In genomic region chr9:20828127-20828526, GRCm38 (mm10) we compare ENCODE assay signal across 27 mouse cellular contexts. TPM values are rescaled to one million over a fixed set of nuclear protein-coding genes. Genes with fewer than 3 reads are reported as not detected.
DNase-seq lines count a peak whose midpoint lies in the region; ATAC-seq and TF ChIP-seq lines count a peak whose summit lies in the region.
"Had no signal": no experiment of that assay in that cellular context is flagged by ENCODE, and none has a peak within 500 bp of the region (broad histone marks: within the 10 kb centered on the region; RNA-seq: fewer than 3 reads in every experiment).

No protein-coding gene starts in this region.

- peak; percentile 10 for DNase-seq in midbrain, embryonic 11.5 days (ENCODE audit: low spot score, missing footprints)
- no peak for DNase-seq in midbrain, embryonic 14.5 days
- DNase-seq in MEL (ENCODE audit: low read depth, low spot score): no peak
- DNase-seq in layer of hippocampus, postnatal 14 days (ENCODE audit: low spot score in 2 of 2): no peak
- DNase-seq: adrenal gland, adult 2 months; adrenal gland, adult 8-10 months; adrenal gland, postnatal 25 days; adrenal gland, postnatal 36 days; B cell, adult 2 months; cerebellum, adult 11 months; cerebellum, adult 11-12 months; cerebellum, adult 18-20 months; cerebellum, adult 2 months had no signal

- no peak for ATAC-seq in megakaryocyte, adult 5-6 weeks (ENCODE audit: poor library complexity, severe bottlenecking)
- no peak for ATAC-seq in midbrain, embryonic 11.5 days (ENCODE audit: low FRiP score)
- no peak for ATAC-seq in midbrain, embryonic 14.5 days (ENCODE audit: low FRiP score, low TSS enrichment)
- ATAC-seq: activated CD4-positive, CD25-positive, alpha-beta regulatory T cell, adult 4 months; CD4-positive, CD25-positive, alpha-beta regulatory T cell, adult 4 months; Patski had no signal

- no peak for TF ChIP-seq CTCF in MEL (IDR thresholded peaks at IDR 0.05 in 2 of 3, conservative IDR thresholded peaks at IDR 0.05 in 1 of 3; ENCODE audit: control insufficient read depth in 1 of 3, insufficient read depth in 1 of 3, low read depth in 2 of 3, low read length in 3 of 3, poor library complexity in 1 of 3, severe bottlenecking in 1 of 3)

- no peaks in the 10 kb centered on the region for H3K36me3 ChIP-seq in megakaryocyte, embryonic 14.5 days (replicated peaks; ENCODE audit: low read length)
- H3K36me3 ChIP-seq in midbrain, embryonic 11.5 days (ENCODE audit: control insufficient read depth, insufficient read depth, low read length): no peaks in the 10 kb centered on the region
- H3K36me3 ChIP-seq in midbrain, embryonic 14.5 days (ENCODE audit: control insufficient read depth, insufficient read depth, low read length): no peaks in the 10 kb centered on the region
- no peaks in the 10 kb centered on the region for H3K36me3 ChIP-seq in MEL (ENCODE audit: control insufficient read depth in 1 of 2, insufficient read depth in 2 of 2, low read length in 2 of 2)
- H3K36me3 ChIP-seq: G1E had no signal

- no peak overlapping the region for H3K27ac ChIP-seq in midbrain, embryonic 11.5 days (ENCODE audit: low read depth, low read length)
- no peak overlapping the region for H3K27ac ChIP-seq in midbrain, embryonic 14.5 days (replicated peaks; ENCODE audit: low read depth, low read length)
- no peak overlapping the region for H3K27ac ChIP-seq in MEL (ENCODE audit: control insufficient read depth, low read depth, low read length)

- H3K79me2 ChIP-seq in MEL (ENCODE audit: control insufficient read depth, insufficient read depth, low read length, poor library complexity): no peaks in the 10 kb centered on the region

- no peak overlapping the region for H3K9ac ChIP-seq in midbrain, embryonic 11.5 days (ENCODE audit: low read length)
- no peak overlapping the region for H3K9ac ChIP-seq in midbrain, embryonic 14.5 days (replicated peaks; ENCODE audit: low read length)
- no peak overlapping the region for H3K9ac ChIP-seq in MEL (ENCODE audit: control insufficient read depth, low read depth, low read length, poor library complexity, severe bottlenecking)

- H3K4me3 ChIP-seq in megakaryocyte, embryonic 14.5 days (replicated peaks): peak overlapping the region; percentile 64
- H3K4me3 ChIP-seq in midbrain, embryonic 11.5 days (ENCODE audit: low read depth, low read length): no peak overlapping the region
- no peak overlapping the region for H3K4me3 ChIP-seq in midbrain, embryonic 14.5 days (replicated peaks; ENCODE audit: low read depth, low read length)
- no peak overlapping the region for H3K4me3 ChIP-seq in MEL (ENCODE audit: control insufficient read depth in 1 of 2, insufficient read depth in 1 of 2, low read depth in 2 of 2, low read length in 2 of 2)

- no peak for TF ChIP-seq POLR2A in MEL (IDR thresholded peaks at IDR 0.05; ENCODE audit: control insufficient read depth in 1 of 2, insufficient read depth in 1 of 2, low read depth in 1 of 2, low read length in 2 of 2, poor library complexity in 1 of 2)

- WGBS in midbrain, embryonic 11.5 days: 91% methylated on average over 1 of the region's 1 CpGs
- WGBS in midbrain, embryonic 14.5 days: 97% methylated on average over 1 of the region's 1 CpGs

- TF ChIP-seq EP300 in MEL (IDR thresholded peaks at IDR 0.05; ENCODE audit: low read depth in 1 of 2, low read length in 2 of 2): no peak

- no peak overlapping the region for H3K4me2 ChIP-seq in midbrain, embryonic 11.5 days
- no peak overlapping the region for H3K4me2 ChIP-seq in midbrain, embryonic 14.5 days (ENCODE audit: low read length)

- peaks cover 6% of the 10 kb centered on the region for H3K4me1 ChIP-seq in megakaryocyte, embryonic 14.5 days
- no peaks in the 10 kb centered on the region for H3K4me1 ChIP-seq in midbrain, embryonic 11.5 days (ENCODE audit: control insufficient read depth, insufficient read depth, low read length)
- H3K4me1 ChIP-seq in midbrain, embryonic 14.5 days (ENCODE audit: control insufficient read depth, insufficient read depth, low read length): 0 out of 2 replicates have a peak, but pooled peaks cover 4% of the 10 kb centered on the region
- H3K4me1 ChIP-seq in MEL (ENCODE audit: control insufficient read depth in 1 of 2, insufficient read depth in 2 of 2, low read length in 2 of 2): no peaks in the 10 kb centered on the region

- no peaks in the 10 kb centered on the region for H3K9me3 ChIP-seq in megakaryocyte, embryonic 14.5 days
- no peaks in the 10 kb centered on the region for H3K9me3 ChIP-seq in midbrain, embryonic 11.5 days (ENCODE audit: control insufficient read depth, low read length)
- H3K9me3 ChIP-seq in midbrain, embryonic 14.5 days (ENCODE audit: control insufficient read depth, low read length): no peaks in the 10 kb centered on the region
- no peaks in the 10 kb centered on the region for H3K9me3 ChIP-seq in MEL (replicated peaks; ENCODE audit: insufficient read depth, low read length)
- H3K9me3 ChIP-seq: G1E had no signal

- H3K27me3 ChIP-seq in megakaryocyte, embryonic 14.5 days (replicated peaks): peaks cover 64% of the 10 kb centered on the region
- no peaks in the 10 kb centered on the region for H3K27me3 ChIP-seq in midbrain, embryonic 11.5 days (ENCODE audit: control insufficient read depth, insufficient read depth, low read length)
- no peaks in the 10 kb centered on the region; the same call in 1 of the 2 replicates for H3K27me3 ChIP-seq in midbrain, embryonic 14.5 days (ENCODE audit: control insufficient read depth, insufficient read depth, low read length)
- peaks cover 42 to 47% of the 10 kb centered on the region in 2 experiments for H3K27me3 ChIP-seq in MEL (ENCODE audit: control insufficient read depth in 1 of 2, insufficient read depth in 2 of 2, low read length in 2 of 2)

- TF ChIP-seq RAD21 in MEL (IDR thresholded peaks at IDR 0.05; ENCODE audit: low read depth, low read length): no peak

TF ChIP-seq in MEL, 35 proteins besides CTCF, POLR2A, EP300 and RAD21 (continues in another document):
- peak; percentile 95; the same call in 1 of the 2 replicates for TF ChIP-seq POLR2AphosphoS5 (IDR thresholded peaks at IDR 0.05; ENCODE audit: borderline replicate concordance, low read depth, low read length)

RNA-seq across cellular contexts. Expression of gene Rdh8, which starts 9.8 kb away (rescaled TPM):
- polyA plus RNA-seq in megakaryocyte, embryonic 14.5 days (2012; ENCODE audit: insufficient read depth, low replicate concordance): not detected in 2 replicates
- total RNA-seq in megakaryocyte, adult 5-6 weeks (2015): not detected in 2 replicates
- total RNA-seq in megakaryocyte, adult 5-6 weeks (2017): not detected in 2 replicates
- polyA plus RNA-seq in midbrain, embryonic 11.5 days (2014; fragmentation: Nextera tagmentation; extraction: Ambion mirVana): not detected in 2 replicates
- polyA plus RNA-seq in midbrain, embryonic 14.5 days (2014; fragmentation: Nextera tagmentation; extraction: Ambion mirVana): not detected in 2 replicates
- not detected in 2 replicates for total RNA-seq in MEL (2012; rRNA removed)
- not detected for polyA plus RNA-seq in MEL (2012; ENCODE audit: insufficient read depth in 1 of 2, insufficient read length in 2 of 2, low read depth in 1 of 2, low replicate concordance in 2 of 2, missing spikeins in 1 of 2)
- not detected for total RNA-seq in layer of hippocampus, postnatal 14 days (2021)
- total RNA-seq: adrenal gland, adult 18-20 months; adrenal gland, adult 2 months; adrenal gland, adult 8-10 months; adrenal gland, postnatal 10 days; adrenal gland, postnatal 14 days; adrenal gland, postnatal 25 days; adrenal gland, postnatal 36 days; adrenal gland, postnatal 4 days; CH12.LX; ES-E14; G1E had no signal
- polyA plus RNA-seq: activated CD4-positive, CD25-positive, alpha-beta regulatory T cell, adult 4 months; adrenal gland, adult 2 months; brain, embryonic 14.5 days; C2C12; CD4-positive, CD25-positive, alpha-beta regulatory T cell, adult 4 months; cerebellum, adult 2 months; G1E; Patski had no signal

RNA-seq across cellular contexts. Expression of gene Col5a3, which starts 13.3 kb away (rescaled TPM):
- 0.02 TPM in 1 of 2 replicates, not detected in the other for polyA plus RNA-seq in megakaryocyte, embryonic 14.5 days (2012; ENCODE audit: insufficient read depth, low replicate concordance)
- total RNA-seq in megakaryocyte, adult 5-6 weeks (2015): 0.04 TPM in 1 of 2 replicates, not detected in the other
- total RNA-seq in megakaryocyte, adult 5-6 weeks (2017): 0.11 TPM in 1 of 2 replicates, not detected in the other
- polyA plus RNA-seq in midbrain, embryonic 11.5 days (2014; fragmentation: Nextera tagmentation; extraction: Ambion mirVana): 0.38 and 0.43 TPM in 2 replicates
- 0.45 and 0.66 TPM in 2 replicates for polyA plus RNA-seq in midbrain, embryonic 14.5 days (2014; fragmentation: Nextera tagmentation; extraction: Ambion mirVana)
- total RNA-seq in MEL (2012; rRNA removed): 0.07 and 0.08 TPM in 2 replicates
- polyA plus RNA-seq in MEL (2012; ENCODE audit: insufficient read depth in 1 of 2, insufficient read length in 2 of 2, low read depth in 1 of 2, low replicate concordance in 2 of 2, missing spikeins in 1 of 2): under 1 TPM in 1 of 2 experiments, not detected in 1; 0.53 TPM
- 1 to 10 TPM; 2.3 to 2.7 TPM for total RNA-seq in layer of hippocampus, postnatal 14 days (2021)
- polyA plus RNA-seq: activated CD4-positive, CD25-positive, alpha-beta regulatory T cell, adult 4 months; CD4-positive, CD25-positive, alpha-beta regulatory T cell, adult 4 months; G1E had no signal

RNA-seq across cellular contexts. Expression of gene A230050P20Rik, which starts 40.3 kb away (rescaled TPM):
- polyA plus RNA-seq in megakaryocyte, embryonic 14.5 days (2012; ENCODE audit: insufficient read depth, low replicate concordance): 39.0 and 51.7 TPM in 2 replicates
- total RNA-seq in megakaryocyte, adult 5-6 weeks (2015): 1.5 and 2.3 TPM in 2 replicates
- 1.4 and 2.6 TPM in 2 replicates for total RNA-seq in megakaryocyte, adult 5-6 weeks (2017)
- polyA plus RNA-seq in midbrain, embryonic 11.5 days (2014; fragmentation: Nextera tagmentation; extraction: Ambion mirVana): 0.45 and 0.66 TPM in 2 replicates
- 1.3 and 1.9 TPM in 2 replicates for polyA plus RNA-seq in midbrain, embryonic 14.5 days (2014; fragmentation: Nextera tagmentation; extraction: Ambion mirVana)
- 53.9 and 63.7 TPM in 2 replicates for total RNA-seq in MEL (2012; rRNA removed)
- polyA plus RNA-seq in MEL (2012; ENCODE audit: insufficient read depth in 1 of 2, insufficient read length in 2 of 2, low read depth in 1 of 2, low replicate concordance in 2 of 2, missing spikeins in 1 of 2): 100 to 1,000 TPM; 190 to 199 TPM
- total RNA-seq in layer of hippocampus, postnatal 14 days (2021): 10 to 100 TPM; 55.6 to 56.1 TPM

RNA-seq across cellular contexts. Expression of gene Angptl6, which starts 51.4 kb away (rescaled TPM):
- 4.7 and 5.1 TPM in 2 replicates for polyA plus RNA-seq in megakaryocyte, embryonic 14.5 days (2012; ENCODE audit: insufficient read depth, low replicate concordance)
- 0.62 and 1.3 TPM in 2 replicates for total RNA-seq in megakaryocyte, adult 5-6 weeks (2015)
- total RNA-seq in megakaryocyte, adult 5-6 weeks (2017): 0.11 and 0.57 TPM in 2 replicates
- 5.0 and 6.1 TPM in 2 replicates for polyA plus RNA-seq in midbrain, embryonic 11.5 days (2014; fragmentation: Nextera tagmentation; extraction: Ambion mirVana)
- polyA plus RNA-seq in midbrain, embryonic 14.5 days (2014; fragmentation: Nextera tagmentation; extraction: Ambion mirVana): 11.1 and 14.4 TPM in 2 replicates
- 10.9 and 18.1 TPM in 2 replicates for total RNA-seq in MEL (2012; rRNA removed)
- polyA plus RNA-seq in MEL (2012; ENCODE audit: insufficient read depth in 1 of 2, insufficient read length in 2 of 2, low read depth in 1 of 2, low replicate concordance in 2 of 2, missing spikeins in 1 of 2): 10 to 100 TPM in 1 of 2 experiments, not detected in 1; 22.6 TPM
- total RNA-seq in layer of hippocampus, postnatal 14 days (2021): 10 to 100 TPM in 1 of 2 experiments, 1 to 10 TPM in 1; 7.3 to 10.7 TPM

RNA-seq across cellular contexts. Expression of gene Ppan, which starts 59.8 kb away (rescaled TPM):
- polyA plus RNA-seq in megakaryocyte, embryonic 14.5 days (2012; ENCODE audit: insufficient read depth, low replicate concordance): 84.5 and 137 TPM in 2 replicates
- 5.7 and 7.8 TPM in 2 replicates for total RNA-seq in megakaryocyte, adult 5-6 weeks (2015)
- total RNA-seq in megakaryocyte, adult 5-6 weeks (2017): 27.5 and 32.2 TPM in 2 replicates
- polyA plus RNA-seq in midbrain, embryonic 11.5 days (2014; fragmentation: Nextera tagmentation; extraction: Ambion mirVana): 52.3 and 57.1 TPM in 2 replicates
- 39.8 and 43.9 TPM in 2 replicates for polyA plus RNA-seq in midbrain, embryonic 14.5 days (2014; fragmentation: Nextera tagmentation; extraction: Ambion mirVana)
- 612 and 763 TPM in 2 replicates for total RNA-seq in MEL (2012; rRNA removed)
- polyA plus RNA-seq in MEL (2012; ENCODE audit: insufficient read depth in 1 of 2, insufficient read length in 2 of 2, low read depth in 1 of 2, low replicate concordance in 2 of 2, missing spikeins in 1 of 2): 100 to 1,000 TPM; 251 to 953 TPM
- total RNA-seq in layer of hippocampus, postnatal 14 days (2021): 10 to 100 TPM; 21.3 to 25.6 TPM

Comparison
In these comparisons a context has a peak if more than half of its experiments do, and no peak if none do; other contexts are left out.
1. RNA of gene A230050P20Rik, which starts 40.3 kb away (polyA plus RNA-seq): 190 to 199 TPM in MEL and 39.0 to 51.7 TPM in megakaryocyte, embryonic 14.5 days; 1.3 to 1.9 TPM in midbrain, embryonic 14.5 days and 0.45 to 0.66 TPM in midbrain, embryonic 11.5 days; every median in the first group is over 10 times any median in the second.